Mouse (Mus musculus) heart, embryonic 12.5 days (tissue): Measurements from ENCODE around the gene Gm20388. TPM values are rescaled to one million over a fixed set of nuclear protein-coding genes. Genes with fewer than 3 reads are reported as not detected.
A peak's percentile ranks its signal among the peaks of the same experiment; 100 is the strongest.

Experiments
- ATAC-seq: fragments of 200-750 bp; cut with Nextera tagmentation; 2 replicates; pipeline ENCODE4 v1.8.0; 2017; ENCODE audit warnings: moderate TSS enrichment, moderate library complexity; ENCODE audit not compliant: insufficient number of reproducible peaks, low FRiP score
- H3K27ac ChIP-seq: fragments of 300-500 bp; sonication (generic); 2 replicates; pipeline ENCODE4 v1.5.1; 2016; ENCODE audit warnings: mild to moderate bottlenecking, moderate library complexity; ENCODE audit not compliant: poor library complexity, severe bottlenecking
- H3K27me3 ChIP-seq: fragments of 300-500 bp; sonication (generic); replicated peaks from 2 replicates; pipeline ENCODE4 v1.6.1; 2016; ENCODE audit warnings: mild to moderate bottlenecking, moderate library complexity
- H3K36me3 ChIP-seq: fragments of 300-500 bp; sonication (generic); 2 replicates; pipeline ENCODE4 v1.6.1; 2016; ENCODE audit warnings: mild to moderate bottlenecking, moderate library complexity
- H3K4me1 ChIP-seq: fragments of 300-500 bp; sonication (generic); replicated peaks from 2 replicates; pipeline ENCODE4 v1.6.1; 2016; ENCODE audit warnings: mild to moderate bottlenecking
- H3K4me2 ChIP-seq: fragments of 300-500 bp; sonication (generic); 2 replicates; pipeline ENCODE4 v1.6.1; 2016; ENCODE audit warnings: mild to moderate bottlenecking, moderate library complexity
- H3K4me3 ChIP-seq: fragments of 300-500 bp; sonication (generic); 2 replicates; pipeline ENCODE4 v1.5.1; 2016; ENCODE audit warnings: mild to moderate bottlenecking
- H3K9ac ChIP-seq: fragments of 300-500 bp; sonication (generic); 2 replicates; pipeline ENCODE4 v1.6.1; 2016; ENCODE audit warnings: mild to moderate bottlenecking, moderate library complexity
- H3K9me3 ChIP-seq: fragments of 300-500 bp; sonication (generic); replicated peaks from 2 replicates; pipeline ENCODE4 v1.6.1; 2016; ENCODE audit warnings: mild to moderate bottlenecking, moderate library complexity
- WGBS: fragments of 180-500 bp; shearing (Covaris S2); methylation state at CpG from one replicate; pipeline ENCODE4 v1.1.7; 2016; 5-methylcytosine and 5-hydroxymethylcytosine counted together
- polyA plus RNA-seq: library from polyadenylated mRNA; unstranded; fragments of >200 nt; fragmentation: Nextera tagmentation; extraction: Ambion mirVana; gene quantifications from 2 replicates; pipeline ENCODE4 v1.2.1, GENCODE M21; 2016

The Gm20388 gene
- polyA plus RNA-seq, 1 experiment from 2014 or later, result not detected

GRCm38 (mm10) chr8:120656322-120657052, 745.8 kb downstream of the Gm20388 start:
- no peak for ATAC-seq
- WGBS, result 91% methylated on average over 7 of the region's 7 CpGs

GRCm38 (mm10) chr8:120657415-120657814, 746.8 kb downstream of the Gm20388 start:
- Histone ChIP-seq H3K27ac (no peak overlapping the region), H3K9ac (no peak overlapping the region), H3K4me3 (no peak overlapping the region), H3K4me1 (0 out of 2 replicates have a peak, but pooled peaks cover 6% of the 10 kb centered on the region), H3K27me3 (no peaks in the 10 kb centered on the region), H3K36me3 (peaks cover 62% of the 10 kb centered on the region), H3K9me3 (no peaks in the 10 kb centered on the region), H3K4me2 (no peak overlapping the region)
- no peak for ATAC-seq
- 96% methylated on average over 8 of the region's 8 CpGs for WGBS

More at GRCm38 (mm10) chr8:120656322-120657052, 745.8 kb downstream of the Gm20388 start:
- no peaks in the 10 kb centered on the region for H3K9me3 ChIP-seq
- no peak overlapping the region for H3K27ac ChIP-seq
- H3K4me1 ChIP-seq, result 0 out of 2 replicates have a peak, but pooled peaks cover 3% of the 10 kb centered on the region
- no peak overlapping the region for H3K4me3 ChIP-seq
- H3K4me2 ChIP-seq, result no peak overlapping the region
- H3K27me3 ChIP-seq, result no peaks in the 10 kb centered on the region
- peaks cover 62% of the 10 kb centered on the region for H3K36me3 ChIP-seq
- H3K9ac ChIP-seq, result no peak overlapping the region

GRCm38 (mm10) chr8:120664566-120664965, 753.9 kb downstream of the Gm20388 start:
- no peaks in the 10 kb centered on the region for H3K27me3 ChIP-seq
- H3K4me1 ChIP-seq, result peaks cover 42% of the 10 kb centered on the region
- no peak overlapping the region for H3K9ac ChIP-seq
- no peak overlapping the region for H3K4me2 ChIP-seq
- H3K27ac ChIP-seq, result no peak overlapping the region
- WGBS, result 79% methylated on average over 6 of the region's 6 CpGs
- H3K36me3 ChIP-seq, result peaks cover 6% of the 10 kb centered on the region; the same call in 1 of the 2 replicates
- H3K4me3 ChIP-seq, result no peak overlapping the region
- no peaks in the 10 kb centered on the region for H3K9me3 ChIP-seq
- ATAC-seq, result no peak

GRCm38 (mm10) chr8:120665726-120666455, 755.2 kb downstream of the Gm20388 start:
- Histone ChIP-seq H3K4me3 (peak overlapping the region; percentile 85), H3K27me3 (no peaks in the 10 kb centered on the region), H3K9me3 (no peaks in the 10 kb centered on the region), H3K4me1 (peaks cover 50% of the 10 kb centered on the region), H3K9ac (peak overlapping the region; percentile 99), H3K27ac (no peak overlapping the region), H3K4me2 (peak overlapping the region; percentile 80), H3K36me3 (peaks cover 12% of the 10 kb centered on the region)
- ATAC-seq, result no peak
- 81% methylated on average over 3 of the region's 3 CpGs for WGBS

GRCm38 (mm10) chr8:120666807-120667470, 756.3 kb downstream of the Gm20388 start:
- no peak overlapping the region for H3K27ac ChIP-seq
- H3K36me3 ChIP-seq, result peaks cover 23% of the 10 kb centered on the region
- H3K4me2 ChIP-seq, result peak overlapping the region; percentile 80
- no peak for ATAC-seq
- H3K9me3 ChIP-seq, result no peaks in the 10 kb centered on the region
- peaks cover 50% of the 10 kb centered on the region for H3K4me1 ChIP-seq
- no peaks in the 10 kb centered on the region for H3K27me3 ChIP-seq
- WGBS, result 4% methylated on average over 17 of the region's 17 CpGs
- peak overlapping the region; percentile 85 for H3K4me3 ChIP-seq
- peak overlapping the region; percentile 99 for H3K9ac ChIP-seq

- Histone ChIP-seq H3K9me3 (no peaks in the 10 kb centered on the region), H3K4me2 (peak within 1 kb of the TSS; percentile 80), H3K9ac (peak within 1 kb of the TSS; percentile 99), H3K27ac (peak within 1 kb of the TSS; percentile 88), H3K36me3 (peaks cover 31% of the 10 kb centered on the region), H3K27me3 (no peaks in the 10 kb centered on the region), H3K4me1 (peaks cover 47% of the 10 kb centered on the region), H3K4me3 (peak within 1 kb of the TSS; percentile 85)
- under 1% methylated on average over 105 of the region's 105 CpGs for WGBS
- ATAC-seq, result peak; percentile 95
These were observed 757.1 kb downstream of the Gm20388 start, which contains the start of the genes Gm27021 and Cox4i1 for GRCm38 (mm10) chr8:120667561-120668373. Gene Gm27021 (minus strand): TSS chr8:120668079. Gene Cox4i1 (plus strand): TSS chr8:120668222.

- peak within 1 kb of the TSS; percentile 85 for H3K4me3 ChIP-seq
- H3K27me3 ChIP-seq, result no peaks in the 10 kb centered on the region
- H3K36me3 ChIP-seq, result peaks cover 38% of the 10 kb centered on the region
- H3K4me2 ChIP-seq, result peak within 1 kb of the TSS; percentile 80
- H3K9me3 ChIP-seq, result no peaks in the 10 kb centered on the region
- under 1% methylated on average over 51 of the region's 51 CpGs for WGBS
- peak; percentile 52 for ATAC-seq
- peak within 1 kb of the TSS; percentile 99 for H3K9ac ChIP-seq
- peaks cover 47% of the 10 kb centered on the region for H3K4me1 ChIP-seq
- H3K27ac ChIP-seq, result peak within 1 kb of the TSS; percentile 88
These were observed 757.8 kb downstream of the Gm20388 start, which contains the start of gene Emc8 for GRCm38 (mm10) chr8:120668374-120668905. Gene Emc8 (minus strand): TSS chr8:120668573.

GRCm38 (mm10) chr8:120671775-120672174, 761.1 kb downstream of the Gm20388 start:
- WGBS, result 81% methylated on average over 6 of the region's 6 CpGs
- ATAC-seq, result no peak
- H3K36me3 ChIP-seq, result peaks cover 58% of the 10 kb centered on the region
- no peaks in the 10 kb centered on the region for H3K27me3 ChIP-seq
- no peak overlapping the region for H3K4me3 ChIP-seq
- H3K9ac ChIP-seq, result no peak overlapping the region
- peaks cover 20% of the 10 kb centered on the region for H3K4me1 ChIP-seq
- no peaks in the 10 kb centered on the region for H3K9me3 ChIP-seq
- H3K27ac ChIP-seq, result no peak overlapping the region
- H3K4me2 ChIP-seq, result no peak overlapping the region

GRCm38 (mm10) chr8:120672626-120673229, 762.1 kb downstream of the Gm20388 start:
- Histone ChIP-seq H3K27me3 (no peaks in the 10 kb centered on the region), H3K4me1 (peaks cover 17% of the 10 kb centered on the region), H3K36me3 (peaks cover 58% of the 10 kb centered on the region), H3K4me3 (no peak overlapping the region), H3K4me2 (no peak overlapping the region), H3K9ac (no peak overlapping the region), H3K27ac (no peak overlapping the region), H3K9me3 (no peaks in the 10 kb centered on the region)
- WGBS, result 90% methylated on average over 16 of the region's 16 CpGs
- ATAC-seq, result no peak

GRCm38 (mm10) chr8:120673298-120673697, 762.7 kb downstream of the Gm20388 start:
- no peak overlapping the region for H3K9ac ChIP-seq
- peaks cover 58% of the 10 kb centered on the region for H3K36me3 ChIP-seq
- H3K4me3 ChIP-seq, result no peak overlapping the region
- H3K4me1 ChIP-seq, result peaks cover 17% of the 10 kb centered on the region
- no peak overlapping the region for H3K27ac ChIP-seq
- 93% methylated on average over 7 of the region's 7 CpGs for WGBS
- H3K27me3 ChIP-seq, result no peaks in the 10 kb centered on the region
- no peak for ATAC-seq
- H3K4me2 ChIP-seq, result no peak overlapping the region
- H3K9me3 ChIP-seq, result no peaks in the 10 kb centered on the region
